Mouse (Mus musculus) cerebellum, postnatal 25 days (tissue): Measurements from ENCODE around the gene Plxnc1.

Source experiments
- DNase-seq, 2 experiments: peaks; one replicate each; pipeline ENCODE4 v3.0.0; 2021; ENCODE audit warnings: mixed read lengths in 2 of 2

The Plxnc1 gene

DNA sequence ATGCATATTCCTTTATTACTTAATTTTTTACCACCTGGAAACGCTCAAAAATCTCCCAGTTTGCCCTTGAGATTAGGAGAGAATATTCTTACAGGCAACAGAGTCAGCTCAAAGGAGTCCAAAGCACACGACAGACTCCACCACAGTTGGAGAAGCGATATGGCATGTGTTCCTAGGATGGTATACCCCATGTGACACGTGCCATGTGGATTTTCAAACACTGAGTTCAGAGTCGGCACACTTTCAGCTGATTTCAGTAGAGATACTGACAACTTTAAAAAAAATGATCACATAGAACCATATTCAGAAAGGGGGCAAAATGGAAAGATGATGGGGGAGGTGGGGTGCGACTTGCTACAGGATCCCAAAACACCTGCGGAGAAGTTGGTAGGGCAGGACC lies 26.0 kb downstream of the Plxnc1 start:
- DNase-seq: no peak

DNA sequence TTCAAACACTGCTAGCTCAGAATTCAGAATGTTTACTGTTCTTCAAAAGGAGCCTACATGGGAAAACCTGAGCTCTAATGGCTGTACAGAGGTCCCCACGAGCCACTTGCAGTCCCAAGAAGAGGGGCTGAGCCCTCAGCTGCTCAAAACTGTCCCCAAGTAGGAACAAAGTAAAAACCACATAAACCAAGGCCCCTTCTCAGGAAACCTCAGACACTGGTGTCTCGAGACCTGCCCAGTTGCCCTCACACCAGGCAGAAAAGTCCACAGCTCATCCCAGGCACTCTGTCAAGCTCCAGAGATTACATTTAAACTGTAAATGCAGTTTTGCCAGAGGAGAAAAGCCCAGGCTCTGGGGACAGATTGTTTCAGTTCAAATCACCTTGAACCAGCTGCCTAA lies 26.6 kb downstream of the Plxnc1 start:
- no peak for DNase-seq

- DNase-seq: no peak
Measured at GRCm38 (mm10) chr10:94917354-94917753, 27.3 kb downstream of the Plxnc1 start.

- DNase-seq: no peak
Measured at GRCm38 (mm10) chr10:94916610-94917009, 28.0 kb downstream of the Plxnc1 start.

DNA sequence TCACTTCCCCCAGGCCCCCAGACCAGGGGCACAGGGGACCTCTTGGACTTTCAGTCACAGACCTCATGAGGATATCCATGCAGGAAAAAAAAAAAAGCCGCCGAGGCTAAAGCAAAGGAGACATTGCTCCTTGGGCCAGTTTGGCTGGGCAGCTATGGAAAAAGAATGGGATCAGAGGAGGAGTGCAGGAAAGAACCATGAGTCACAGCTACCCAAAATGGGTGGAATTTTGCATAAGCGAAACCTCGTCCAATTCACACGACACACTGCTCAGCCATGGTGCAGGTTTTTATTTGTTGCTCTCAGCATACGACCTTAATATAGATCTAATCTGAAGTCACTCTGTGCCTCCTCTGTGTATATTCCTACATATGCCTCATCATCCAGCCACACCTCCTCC lies 28.9 kb downstream of the Plxnc1 start:
- no peak for DNase-seq

DNA sequence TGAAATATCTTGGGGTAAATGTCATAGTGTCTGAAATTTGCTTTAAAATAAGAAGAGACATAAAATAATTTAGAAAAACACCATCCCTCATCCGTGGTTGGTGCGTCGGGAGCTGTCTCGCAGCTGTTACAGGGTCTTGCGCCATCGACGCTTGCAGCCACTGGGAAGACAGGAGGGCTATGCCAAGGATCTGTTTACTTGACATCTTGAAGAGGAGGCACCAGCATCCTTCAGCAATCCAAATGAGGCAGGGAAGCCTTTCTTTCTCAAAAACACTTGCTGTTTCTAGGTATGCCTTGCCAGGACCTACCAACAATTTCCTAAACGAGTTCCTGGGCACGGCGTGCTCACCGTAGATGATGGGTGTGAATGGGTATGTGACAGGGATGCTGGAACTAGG lies 30.6 kb downstream of the Plxnc1 start:
- no peak for DNase-seq

GRCm38 (mm10) chr10:94913336-94913739 lies 31.3 kb downstream of the Plxnc1 start:
- DNase-seq: no peak

DNA sequence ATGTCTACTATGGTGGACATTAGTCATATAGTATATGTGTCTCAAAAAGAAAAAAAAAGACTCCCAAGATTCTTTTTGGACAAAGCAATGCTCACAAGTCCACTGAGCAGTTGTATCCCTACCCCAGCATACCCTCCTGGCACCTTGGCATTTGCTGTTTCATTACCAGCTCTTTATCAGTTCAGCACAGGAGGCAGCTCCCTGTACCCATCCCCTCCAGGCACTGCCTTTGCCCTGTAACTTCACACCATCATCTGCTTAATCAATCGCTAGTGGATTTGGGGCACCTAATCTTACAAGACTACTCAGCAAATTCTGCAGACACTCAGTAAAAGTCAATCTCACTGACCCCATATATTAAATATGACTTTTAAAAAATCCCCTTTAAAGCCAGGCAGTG lies 32.1 kb downstream of the Plxnc1 start:
- no peak for DNase-seq

DNA sequence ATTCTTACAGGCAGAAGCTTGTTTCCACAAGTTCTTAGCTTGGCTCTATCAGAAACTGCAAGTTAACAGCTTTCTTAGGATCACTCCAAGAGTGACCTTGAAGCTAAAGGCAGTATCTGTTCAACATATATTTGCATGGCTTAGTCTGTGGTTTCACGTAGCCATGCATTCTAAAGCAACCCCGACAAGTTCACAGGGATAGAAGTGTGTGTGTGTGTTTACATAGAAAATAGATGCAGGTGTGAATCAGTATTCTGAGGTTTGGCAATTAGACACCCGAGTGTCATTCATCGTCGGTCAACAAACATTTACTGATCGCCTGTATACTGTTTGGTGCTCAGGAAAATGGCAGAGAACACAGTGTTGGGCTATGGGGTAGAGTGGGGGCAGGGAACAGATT lies 33.5 kb downstream of the Plxnc1 start:
- DNase-seq: no peak

DNA sequence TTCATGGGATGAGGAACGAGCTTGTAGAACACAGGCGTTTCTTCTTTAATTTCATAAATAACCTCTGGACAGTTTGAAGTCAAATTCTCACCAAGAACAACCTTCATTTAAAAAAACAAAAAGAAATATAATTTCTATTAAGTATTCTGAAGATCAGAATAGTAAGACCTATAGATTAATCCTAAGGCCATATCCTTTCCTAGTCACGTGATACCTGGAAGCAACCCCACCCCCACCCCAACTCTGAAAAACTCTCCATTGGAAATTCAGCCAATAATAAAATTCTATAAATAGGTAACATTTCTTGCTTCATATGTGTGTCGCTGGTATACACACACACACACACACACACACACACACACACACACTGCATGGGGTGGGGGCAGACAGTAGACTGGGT lies 34.1 kb downstream of the Plxnc1 start:
- no peak for DNase-seq

- DNase-seq: no peak
Measured at GRCm38 (mm10) chr10:94909789-94910188, 34.8 kb downstream of the Plxnc1 start.

DNA sequence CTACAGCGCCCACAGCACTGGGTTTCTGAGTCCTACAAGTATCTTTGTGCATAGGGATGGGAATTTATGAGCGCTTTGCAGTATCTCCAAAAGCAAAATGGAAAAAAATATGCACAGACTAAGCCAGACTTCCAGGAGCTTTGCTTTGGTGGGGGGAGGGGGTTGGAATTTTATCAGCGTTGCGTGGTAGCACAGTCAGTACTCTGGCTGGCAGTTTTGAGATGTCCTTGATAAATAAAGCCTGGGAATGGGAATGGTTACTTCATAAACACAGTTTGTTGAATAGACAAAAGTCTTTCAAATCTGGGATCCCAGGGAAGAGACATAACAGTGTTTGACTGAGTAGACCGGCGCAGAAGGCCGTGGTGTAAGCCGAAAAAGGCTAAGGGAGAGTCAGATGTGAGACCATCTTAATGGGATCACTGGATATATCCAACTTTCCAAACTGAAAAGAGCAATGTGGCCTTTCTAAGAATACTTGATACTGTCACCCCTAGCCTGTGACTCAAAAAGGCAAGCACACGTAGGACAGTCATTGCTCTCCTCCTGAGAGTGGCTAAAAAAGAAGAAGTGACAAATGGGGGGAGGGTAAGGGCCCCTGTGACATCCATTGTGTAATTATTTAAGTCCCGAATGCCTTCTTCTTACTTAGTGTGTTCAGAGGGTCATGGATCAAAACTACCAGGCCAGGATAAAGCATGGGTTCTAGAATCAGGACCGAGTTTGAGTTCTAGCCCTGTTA lies 35.5 kb downstream of the Plxnc1 start:
- DNase-seq: no peak

- DNase-seq: peak; percentile 64 to 71
Measured at GRCm38 (mm10) chr10:94905689-94906473, 38.8 kb downstream of the Plxnc1 start.

DNA sequence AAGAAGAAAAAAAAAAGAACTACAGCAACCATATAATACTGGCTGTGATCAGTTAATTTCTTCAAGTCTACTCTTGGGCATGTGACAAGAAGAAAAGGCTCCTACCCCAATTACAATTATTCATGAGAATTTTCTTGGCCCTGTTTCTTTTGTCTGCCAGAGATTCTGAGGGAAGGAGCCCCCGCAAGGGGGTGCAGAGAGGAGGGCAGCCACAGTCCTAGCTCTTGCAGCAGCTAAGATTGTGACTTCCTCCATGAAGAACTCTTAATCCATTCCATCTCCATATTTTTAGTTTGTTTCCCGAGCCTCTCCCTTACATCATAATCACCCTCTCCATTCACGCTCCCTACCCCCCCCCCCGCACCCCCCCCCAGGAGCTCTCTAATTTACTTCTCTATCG lies 39.4 kb downstream of the Plxnc1 start:
- DNase-seq: no peak

- DNase-seq: no peak
Measured at GRCm38 (mm10) chr10:94896950-94897349, 47.7 kb downstream of the Plxnc1 start.

DNA sequence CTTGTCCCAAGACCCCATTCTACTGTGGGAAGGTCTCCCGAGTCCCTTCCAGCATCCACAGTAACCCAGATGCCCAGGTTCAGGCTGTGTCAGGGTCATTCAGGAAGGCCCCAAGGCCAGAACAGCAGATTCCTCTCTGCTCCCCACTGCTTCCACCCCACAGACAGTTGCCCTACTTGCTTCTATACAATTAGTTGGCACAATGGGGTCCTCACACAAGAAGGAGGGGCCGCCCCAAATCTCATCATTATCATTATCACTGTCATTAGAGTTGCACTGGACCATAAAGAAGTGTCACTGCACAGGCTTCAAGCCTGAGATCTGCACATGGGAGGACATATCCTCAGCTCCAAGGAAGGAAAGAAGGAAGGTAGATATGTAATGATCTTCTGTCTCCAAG lies 48.3 kb downstream of the Plxnc1 start:
- no peak for DNase-seq

- no peak for DNase-seq
Measured at GRCm38 (mm10) chr10:94895876-94896275, 48.8 kb downstream of the Plxnc1 start.

GRCm38 (mm10) chr10:94889735-94890134 lies 54.9 kb downstream of the Plxnc1 start:
- DNase-seq: no peak

DNA sequence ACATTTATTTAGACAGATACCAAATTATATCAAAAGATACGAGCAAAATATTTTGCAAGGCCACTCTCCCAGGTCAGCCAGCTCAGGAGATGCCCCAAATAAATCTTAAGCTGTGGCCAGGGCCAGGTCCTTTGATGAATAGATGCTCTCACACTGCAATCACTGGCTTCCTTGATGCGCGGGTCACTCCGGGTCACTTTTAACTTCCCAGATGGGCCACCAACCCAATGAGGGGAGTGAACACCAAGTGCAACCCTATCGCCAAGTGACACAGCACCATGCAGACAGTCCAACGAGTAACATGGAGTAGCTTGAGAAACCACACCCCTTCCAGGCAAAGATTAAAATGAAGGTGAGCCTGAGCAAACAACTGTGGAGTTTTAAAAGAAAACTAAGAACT lies 61.4 kb downstream of the Plxnc1 start:
- no peak for DNase-seq

- no peak for DNase-seq
Measured at GRCm38 (mm10) chr10:94871506-94871905, 73.1 kb downstream of the Plxnc1 start.

GRCm38 (mm10) chr10:94871102-94871501 lies 73.5 kb downstream of the Plxnc1 start:
- no peak for DNase-seq

DNA sequence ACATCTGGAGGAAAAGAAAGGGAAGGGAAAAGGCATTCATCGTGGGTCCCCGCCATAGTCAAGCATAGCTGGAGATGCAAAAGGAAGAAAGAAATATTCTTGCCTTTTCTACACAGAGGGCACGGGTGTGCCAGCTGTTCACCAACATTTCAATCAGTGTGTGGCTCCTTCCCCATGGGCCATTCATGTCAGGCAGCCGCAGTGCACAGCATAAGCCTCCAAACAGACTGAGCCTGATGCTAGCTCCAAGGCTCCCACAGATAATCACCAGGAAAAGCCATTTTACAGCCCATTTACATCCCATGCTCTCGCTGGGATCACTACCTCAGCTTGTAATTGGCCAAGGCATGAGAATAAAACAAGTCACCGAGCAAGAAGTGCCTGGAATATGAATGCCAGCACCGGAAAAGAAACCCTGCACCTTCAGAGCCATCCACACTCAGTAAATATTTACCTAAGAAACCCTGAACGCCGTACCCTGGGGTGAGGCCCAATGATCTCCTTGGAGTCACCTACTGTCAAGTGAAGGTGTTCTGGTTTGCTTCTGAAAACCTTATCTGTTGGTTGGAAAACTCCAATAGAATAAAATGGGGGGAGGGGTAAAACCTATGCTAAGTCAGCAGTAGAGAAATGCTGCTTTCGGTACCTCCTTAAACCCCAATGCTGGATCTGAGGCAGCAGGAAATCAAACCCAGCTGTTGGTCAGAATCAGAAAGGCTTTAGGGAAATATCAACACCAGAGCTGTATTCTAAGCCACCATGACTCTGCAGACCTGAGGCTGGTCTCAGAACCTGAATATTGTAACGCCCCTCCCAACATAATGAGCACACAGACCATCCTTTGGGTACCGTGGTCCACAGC lies 77.4 kb downstream of the Plxnc1 start:
- no peak for DNase-seq

- no peak for DNase-seq
Measured at GRCm38 (mm10) chr10:94865206-94865605, 79.4 kb downstream of the Plxnc1 start.
